Mouse (Mus musculus) gastrocnemius, postnatal 14 days (tissue): ENCODE results near the gene Ccdc194. TPM values are rescaled to one million over a fixed set of nuclear protein-coding genes. Genes with fewer than 3 reads are reported as not detected.

ENCODE experiments used
- DNase-seq: peaks from one replicate; pipeline ENCODE4 v3.0.0; 2021; ENCODE audit warnings: mixed read lengths
- intact Hi-C: fragments of 180-260 bp; cut with DNase I; formaldehyde crosslinking; loops from one replicate; pipeline ENCODE4 v1.15.1; 2025; ENCODE audit warnings: low total_unique reads
- total RNA-seq, 2 experiments: library from RNA; stranded (reverse); gene quantifications; 2 replicates each; pipeline ENCODE4 v1.2.3; 2021

Ccdc194 gene
- total RNA-seq, 2 experiments from 2014 or later: 0.33 TPM; not detected in 1

DNA sequence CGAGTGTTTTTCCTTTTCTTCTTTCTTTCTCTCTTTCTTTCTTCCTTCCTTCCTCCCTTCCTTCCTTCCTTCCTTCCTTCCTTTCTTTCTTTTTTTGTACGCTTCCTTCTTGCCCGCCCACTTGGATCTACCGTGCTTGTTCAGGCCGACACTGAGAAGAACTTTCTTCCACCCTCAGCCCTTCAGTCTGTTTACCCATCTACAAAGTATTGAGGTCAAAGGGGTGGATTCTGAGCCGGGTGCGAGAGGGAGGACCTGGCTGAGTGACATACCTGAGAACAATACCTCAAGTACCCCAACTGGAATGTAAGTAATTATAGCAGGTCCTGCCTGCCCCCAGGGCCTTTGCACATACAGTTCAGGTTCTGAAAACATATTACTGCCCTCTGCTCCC lies 39.4 kb downstream of the Ccdc194 start:
- intact Hi-C loops: no loop called here

DNA sequence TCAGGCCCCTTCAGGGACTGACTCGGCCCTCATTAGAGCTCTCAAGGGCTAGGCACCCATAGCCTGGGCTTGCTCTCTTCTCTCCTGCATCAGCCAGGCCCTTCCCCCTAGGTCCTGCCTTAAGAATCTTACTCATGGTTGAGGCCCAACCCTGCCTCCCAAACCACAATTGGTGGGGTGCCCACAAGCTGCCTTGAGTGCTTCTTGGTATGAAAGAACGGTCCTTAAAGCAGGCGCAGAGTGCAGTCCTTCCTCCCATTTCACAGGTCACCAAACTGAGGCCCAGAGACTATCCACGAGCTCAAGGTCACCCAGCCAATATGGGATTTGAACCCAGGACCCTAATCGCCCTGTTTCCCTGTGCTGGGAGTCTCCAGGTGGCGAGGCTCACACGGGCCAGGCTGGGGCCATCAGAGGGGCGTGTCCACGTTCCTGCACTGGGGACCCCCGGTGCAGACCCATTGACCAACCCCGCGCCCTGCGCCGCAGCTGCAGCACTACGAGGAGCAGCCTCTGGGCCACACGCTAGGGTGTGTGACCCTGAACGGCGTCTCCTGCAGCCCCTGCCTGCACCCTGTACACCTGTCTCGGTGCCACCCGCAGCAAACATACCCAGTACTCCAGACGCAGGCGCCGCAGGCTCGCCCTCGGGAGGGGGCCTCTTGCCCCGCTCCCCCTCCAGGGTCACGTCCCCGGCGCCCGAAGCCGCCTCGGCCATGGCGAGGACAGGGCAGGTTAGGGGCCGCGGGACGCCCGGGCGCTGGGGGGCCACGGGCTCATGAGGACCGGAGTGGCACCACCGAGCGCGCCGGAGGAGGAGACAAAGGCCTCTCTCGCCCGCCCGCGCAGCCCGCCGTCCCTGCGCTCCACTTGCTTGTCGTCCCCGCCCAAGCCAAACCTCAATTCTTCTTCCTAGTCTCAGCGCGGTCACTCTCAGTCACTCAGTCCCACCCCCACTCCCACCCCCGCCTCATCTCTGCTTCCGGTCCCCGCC lies 40.1 kb downstream of the Ccdc194 start, which contains the start of gene Ano8:
Gene Ano8, minus strand, starts transcription at position 822 of the 994 bp plus-strand sequence.
- intact Hi-C loops: no loop called here
- DNase-seq: peak; percentile 88

More for the DNA sequence above, 39.4 kb downstream of the Ccdc194 start:
- no peak for DNase-seq

DNA sequence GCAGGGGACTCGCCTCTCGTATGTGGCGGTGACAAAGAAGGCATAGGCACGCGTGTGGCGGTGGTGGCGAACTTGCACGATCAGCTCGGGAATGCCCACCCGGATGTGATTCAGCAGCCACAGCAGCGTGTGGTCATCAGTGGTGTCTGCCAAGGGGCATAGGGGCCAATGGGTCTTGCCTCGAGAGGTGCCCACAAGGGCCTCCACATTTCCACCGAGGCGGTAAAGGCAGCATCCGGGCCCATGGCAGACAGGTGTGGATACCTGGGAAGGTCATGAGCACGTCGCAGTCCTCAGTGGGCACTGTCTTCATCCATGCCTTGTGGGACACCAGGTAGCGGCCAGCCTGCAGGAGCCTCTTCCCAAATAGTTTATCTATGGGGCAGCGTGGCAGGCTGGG lies 40.8 kb downstream of the Ccdc194 start:
- intact Hi-C loops: no loop called here
- DNase-seq: no peak

DNA sequence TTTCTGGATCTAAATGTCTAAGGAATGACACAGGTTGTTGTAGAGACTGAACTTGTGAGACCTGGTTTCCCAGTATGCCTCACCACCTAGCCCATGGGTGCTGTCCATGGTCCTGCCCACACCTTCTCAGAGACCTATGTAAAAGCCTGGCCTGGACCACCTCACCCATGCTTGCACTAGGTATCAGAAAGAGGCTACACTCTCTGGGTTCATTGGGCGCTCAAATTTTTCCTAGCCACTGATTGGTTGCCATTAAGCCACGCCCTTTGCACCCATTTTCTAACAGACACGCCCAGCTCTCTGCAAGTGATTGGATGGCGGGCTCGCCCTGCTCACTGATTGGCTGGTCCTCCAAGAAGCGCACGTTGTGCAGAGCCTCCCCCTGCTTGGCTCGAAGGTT lies 41.6 kb downstream of the Ccdc194 start:
- DNase-seq: no peak
- intact Hi-C loops: no loop called here

DNA sequence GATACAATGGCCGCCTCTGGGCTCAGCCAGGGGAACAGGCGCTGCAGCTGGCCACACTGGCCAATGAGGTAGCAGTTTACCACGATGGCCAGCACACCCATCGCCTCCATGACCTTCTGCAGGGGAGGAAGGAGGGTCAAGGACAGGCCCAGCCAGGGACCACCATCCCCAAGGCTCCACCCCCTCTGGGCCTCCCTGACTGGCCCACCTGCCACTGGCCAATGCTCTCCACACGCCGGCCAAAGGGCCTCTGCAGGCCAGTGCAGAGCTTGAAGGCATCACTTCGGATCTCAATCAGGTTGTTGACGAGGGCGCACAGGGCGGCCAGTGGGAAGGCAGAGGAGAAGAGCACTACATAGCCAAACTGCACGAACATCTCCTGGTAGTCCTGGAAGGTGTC lies 46.6 kb downstream of the Ccdc194 start:
- intact Hi-C loops: loop anchor here (5.0 kb wide), 1 partner anchor 662 kb away; no protein-coding TSS in a partner anchor
- DNase-seq: no peak

DNA sequence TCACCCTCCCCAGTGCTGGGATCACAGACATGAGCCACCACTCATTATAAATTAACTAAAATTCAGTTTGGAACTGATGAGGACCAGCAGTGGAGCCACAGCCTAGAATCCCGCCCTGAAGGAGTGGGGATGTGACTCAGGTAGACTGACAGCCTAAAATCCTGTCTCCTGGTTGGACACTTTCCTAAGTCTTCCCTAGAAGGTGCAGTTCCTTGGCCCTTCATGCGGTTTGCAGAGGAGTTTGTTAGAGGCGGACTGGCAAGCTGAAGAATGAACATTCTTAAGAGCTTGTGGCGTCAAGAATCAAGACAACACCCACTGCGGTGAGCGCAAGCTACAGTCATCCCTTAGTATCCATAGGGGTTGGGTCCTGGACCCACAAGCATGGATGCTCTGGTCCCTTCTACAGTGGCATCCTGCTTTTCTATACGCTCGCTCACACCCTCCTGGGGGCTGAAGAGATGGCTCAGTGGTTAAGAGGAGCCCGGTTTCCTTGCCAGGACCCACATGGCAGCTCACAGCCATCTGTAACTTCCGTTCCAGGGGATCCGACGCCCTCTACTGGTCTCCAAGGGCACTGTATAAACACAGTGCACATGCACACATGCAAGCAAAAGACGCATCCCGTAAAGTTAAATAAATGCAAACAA lies 48.2 kb downstream of the Ccdc194 start:
- no peak for DNase-seq
- intact Hi-C loops: loop anchor here (5.0 kb wide), 1 partner anchor 660 kb away; no protein-coding TSS in a partner anchor

DNA sequence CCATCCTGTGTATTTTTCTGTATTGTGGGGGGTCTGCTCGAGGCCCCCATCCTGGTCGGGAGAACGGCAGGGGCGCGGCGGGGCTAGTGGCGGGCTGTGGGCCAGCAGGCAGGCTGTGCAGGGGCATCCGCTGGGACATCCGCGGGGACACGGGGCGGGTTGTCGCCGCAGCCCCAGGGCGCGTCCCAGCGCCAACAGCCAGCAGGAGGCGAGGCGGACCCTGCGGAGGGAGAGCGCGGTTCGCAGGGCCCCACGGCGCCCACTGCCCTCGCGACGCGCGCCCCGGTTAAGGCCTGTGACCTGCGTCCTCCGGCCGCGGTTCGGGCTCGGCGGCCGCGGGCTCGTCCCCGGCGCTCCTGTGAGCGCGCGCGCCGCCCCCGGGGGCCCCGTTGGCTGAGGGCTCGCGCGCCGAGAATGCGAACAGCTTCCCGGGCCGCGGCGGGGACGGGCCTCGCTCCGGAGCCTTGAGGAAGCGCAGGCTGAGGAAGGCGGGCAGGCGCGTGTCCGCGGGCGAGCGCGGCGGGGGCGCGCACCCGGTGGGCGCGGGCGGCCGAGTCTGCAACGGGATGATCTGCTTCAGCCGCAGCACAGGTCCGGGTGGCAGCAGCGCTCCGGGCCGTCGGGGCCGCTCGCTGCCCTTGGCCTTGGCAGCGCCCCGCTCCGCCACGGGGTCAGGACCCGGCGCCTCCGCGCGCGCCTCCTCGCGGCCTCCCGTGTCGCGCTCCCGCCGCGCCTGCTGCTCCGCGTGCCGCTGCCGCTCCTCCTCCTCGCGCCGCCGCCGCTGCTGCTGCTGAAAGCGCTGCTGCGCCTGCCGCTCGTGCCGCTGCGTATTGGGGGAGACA lies 49.2 kb downstream of the Ccdc194 start:
- intact Hi-C loops: loop anchor here (5.0 kb wide), 1 partner anchor 659 kb away; no protein-coding TSS in a partner anchor
- peak; percentile 84 for DNase-seq

DNA sequence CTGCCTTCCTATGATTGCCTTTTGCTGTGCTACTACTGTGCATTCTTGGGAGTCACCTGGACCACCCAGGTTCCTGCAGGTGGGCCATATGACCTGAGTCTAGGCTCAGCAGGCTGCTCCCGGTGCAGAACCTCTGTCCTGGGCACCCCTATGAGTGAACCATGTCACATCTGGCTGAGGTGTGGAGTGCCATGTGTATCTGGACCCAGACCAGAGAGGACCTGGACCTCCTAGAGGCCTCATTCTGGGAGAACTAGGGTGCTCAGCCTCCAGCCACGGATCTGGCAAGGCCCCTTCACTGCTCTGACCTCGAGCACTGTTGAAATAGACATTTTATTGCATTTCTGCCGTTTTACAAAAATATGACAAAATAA lies 49.8 kb downstream of the Ccdc194 start:
- intact Hi-C loops: loop anchor here (5.0 kb wide), 1 partner anchor 658 kb away; no protein-coding TSS in a partner anchor
- no peak for DNase-seq

DNA sequence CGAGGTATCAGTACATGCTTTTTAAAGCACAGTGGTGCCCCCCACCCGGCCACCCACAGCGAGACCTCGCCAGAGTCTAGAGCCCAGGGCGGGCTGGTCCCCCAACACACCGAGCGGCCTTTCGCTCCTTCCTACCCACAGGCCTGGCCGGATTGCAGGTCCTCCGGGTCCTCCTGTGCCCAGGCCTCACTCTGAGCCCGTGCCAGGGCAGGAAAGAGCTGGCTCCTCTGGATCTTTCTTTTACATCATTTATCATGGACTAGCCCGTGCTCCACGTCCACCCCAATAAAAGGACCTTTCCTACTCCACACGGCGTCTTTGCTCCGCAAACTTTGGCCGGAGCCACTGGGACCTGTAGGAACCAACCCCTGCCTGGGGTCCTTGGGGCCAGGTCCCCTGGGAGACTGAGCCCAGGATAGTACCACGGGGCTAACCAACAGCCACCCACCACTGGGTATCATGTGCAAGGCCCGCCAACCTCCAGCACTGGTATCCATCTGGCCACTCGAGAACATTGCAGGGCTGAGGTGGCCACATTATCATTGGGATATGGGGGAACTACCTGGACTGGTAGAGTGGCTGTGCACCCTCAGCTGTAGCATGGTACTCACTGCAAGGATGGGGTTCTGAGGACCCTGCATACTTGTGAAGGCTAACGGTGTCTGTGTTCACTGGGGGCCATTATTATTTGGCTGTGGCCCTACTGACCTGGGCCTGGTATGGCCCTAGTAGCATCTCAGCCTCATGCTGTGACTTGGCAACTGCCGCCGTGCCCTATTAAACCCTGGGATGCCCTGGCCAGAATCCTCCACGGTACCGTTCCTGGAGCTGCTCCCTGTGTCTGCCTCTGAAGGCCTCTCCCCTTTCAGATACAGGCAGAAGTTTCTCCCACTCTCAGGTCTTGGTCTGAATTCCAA lies 50.5 kb downstream of the Ccdc194 start:
- no peak for DNase-seq
- intact Hi-C loops: loop anchor here (5.0 kb wide), 1 partner anchor 658 kb away; no protein-coding TSS in a partner anchor

DNA sequence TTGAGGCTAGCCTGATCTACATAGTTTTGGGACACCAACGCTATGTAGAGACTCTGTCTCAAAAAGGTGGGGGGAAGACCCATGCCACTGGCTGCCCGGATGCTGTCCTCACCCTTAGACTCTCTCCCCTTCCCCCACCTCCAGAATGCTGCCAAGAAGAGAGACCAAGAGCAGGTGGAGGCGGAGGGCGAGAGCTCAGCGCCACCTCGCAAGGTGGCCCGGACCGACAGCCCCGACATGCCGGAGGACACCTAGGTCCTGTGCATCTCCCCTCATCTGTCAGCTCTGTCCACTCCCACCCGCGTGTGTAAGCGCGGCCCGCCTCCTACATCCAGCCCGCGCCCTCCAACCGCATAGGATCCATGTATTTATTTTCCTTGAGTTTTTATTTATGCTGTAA lies 51.2 kb downstream of the Ccdc194 start:
- no peak for DNase-seq
- intact Hi-C loops: no loop called here

DNA sequence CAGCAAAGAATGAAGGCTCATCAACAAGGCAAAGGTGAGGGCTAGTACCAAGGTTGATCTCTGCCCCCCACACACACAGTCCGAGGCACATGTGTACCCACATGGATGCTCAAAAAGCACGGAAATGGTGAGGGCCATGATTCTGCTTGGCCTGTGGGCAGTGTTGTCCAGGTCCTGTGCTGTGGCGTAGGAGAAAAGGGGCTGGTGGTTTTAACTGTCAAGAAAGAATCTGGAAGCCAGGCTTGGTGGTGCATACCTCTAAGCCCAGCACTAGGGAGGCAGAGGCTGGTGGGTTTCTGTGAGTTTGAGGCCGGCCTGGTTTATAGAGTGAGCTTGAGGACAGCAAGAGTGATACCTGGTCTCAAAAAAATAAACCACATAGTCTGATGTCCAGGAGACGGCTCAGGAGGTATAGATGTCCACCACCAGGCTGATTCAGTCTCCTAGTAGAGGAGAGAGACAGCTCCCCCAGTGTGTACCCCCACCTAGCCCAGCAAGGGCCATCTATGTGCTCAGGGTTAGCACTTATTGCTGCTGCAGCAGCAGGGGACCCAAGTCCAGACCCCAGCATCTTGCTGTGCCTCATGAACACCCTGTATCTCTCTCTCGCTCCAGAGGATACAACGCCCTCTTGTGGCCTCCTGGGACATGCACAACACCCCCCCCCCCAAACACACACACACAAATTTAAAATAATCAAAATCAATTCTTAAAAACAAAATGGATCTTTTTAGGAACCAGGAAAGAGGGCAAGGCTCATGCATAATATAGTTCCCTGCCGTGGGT lies 52.7 kb downstream of the Ccdc194 start:
- intact Hi-C loops: no loop called here
- no peak for DNase-seq

DNA sequence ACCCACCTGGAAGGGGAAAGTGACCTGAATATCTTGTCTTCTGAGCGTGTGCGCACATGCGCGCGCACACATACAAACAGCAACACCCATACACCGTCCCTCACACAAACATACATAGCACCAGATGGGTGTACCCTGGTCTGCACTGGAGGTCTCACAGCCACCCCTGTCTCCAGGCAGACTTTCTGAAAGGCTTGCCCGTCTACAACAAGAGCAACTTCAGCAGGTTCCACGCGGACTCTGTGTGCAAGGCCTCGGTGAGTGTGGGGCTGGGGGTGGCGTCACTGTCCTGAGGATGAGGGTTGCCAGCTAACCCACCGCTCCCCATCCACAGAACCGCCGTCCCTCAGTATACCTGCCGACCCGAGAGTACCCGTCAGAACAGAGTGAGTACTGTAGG lies 53.6 kb downstream of the Ccdc194 start:
- intact Hi-C loops: no loop called here
- no peak for DNase-seq

DNA sequence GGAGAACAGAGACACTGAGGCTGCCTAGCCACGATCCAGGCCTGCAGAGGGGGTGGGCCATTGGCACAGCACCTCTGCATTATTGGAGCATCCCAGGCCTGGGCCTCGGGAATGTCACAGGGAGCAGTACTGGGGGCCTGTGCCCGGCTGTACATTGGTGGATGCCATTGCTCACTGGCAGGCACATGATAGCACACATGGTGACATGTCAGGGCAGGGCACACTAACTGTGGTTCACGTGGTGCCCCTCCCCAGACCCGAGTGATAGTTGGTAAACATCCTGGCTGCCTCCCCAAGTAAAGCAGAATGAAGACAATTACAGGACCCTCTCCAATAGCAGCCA lies 54.6 kb downstream of the Ccdc194 start:
- no peak for DNase-seq
- intact Hi-C loops: no loop called here

DNA sequence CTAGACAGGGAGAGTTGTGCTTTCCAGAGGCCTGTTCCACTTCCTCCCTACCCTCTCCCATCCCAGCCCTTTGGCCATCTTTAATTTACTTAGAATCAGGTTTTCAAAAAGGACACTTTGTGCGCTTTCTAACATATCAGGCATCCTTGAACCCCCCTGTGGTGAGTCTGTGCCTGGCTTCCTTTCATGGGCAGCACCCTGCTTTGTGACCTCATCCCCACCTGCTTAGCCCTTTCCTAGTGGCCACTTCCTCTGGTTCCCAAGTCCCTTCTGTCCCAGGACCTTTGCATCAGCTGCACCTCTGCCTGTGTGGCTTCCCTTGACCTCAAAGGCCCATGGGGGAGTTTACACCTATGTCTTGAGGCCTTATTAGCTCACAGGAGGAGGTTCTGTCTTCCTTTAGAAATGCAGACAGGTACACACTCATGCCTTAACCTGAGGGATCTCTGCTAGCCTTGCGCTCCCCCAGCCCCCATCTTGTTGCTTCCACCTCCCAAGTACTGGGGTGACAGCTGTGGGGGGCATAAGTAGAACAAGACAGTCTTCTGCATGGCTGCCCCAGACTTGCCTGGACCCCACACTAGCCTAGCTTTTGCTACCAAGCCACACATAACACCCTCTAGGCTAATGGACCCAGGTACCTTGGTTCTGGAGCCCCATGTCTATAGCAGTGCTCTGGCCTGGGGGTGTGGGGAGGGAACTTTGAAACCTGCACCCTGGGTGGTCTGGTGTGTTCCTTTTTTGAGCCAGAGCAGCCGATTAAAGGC lies 55.2 kb downstream of the Ccdc194 start:
- intact Hi-C loops: no loop called here
- DNase-seq: no peak
